Mouse (Mus musculus): ENCODE results near the gene Gm43064.

DNA sequence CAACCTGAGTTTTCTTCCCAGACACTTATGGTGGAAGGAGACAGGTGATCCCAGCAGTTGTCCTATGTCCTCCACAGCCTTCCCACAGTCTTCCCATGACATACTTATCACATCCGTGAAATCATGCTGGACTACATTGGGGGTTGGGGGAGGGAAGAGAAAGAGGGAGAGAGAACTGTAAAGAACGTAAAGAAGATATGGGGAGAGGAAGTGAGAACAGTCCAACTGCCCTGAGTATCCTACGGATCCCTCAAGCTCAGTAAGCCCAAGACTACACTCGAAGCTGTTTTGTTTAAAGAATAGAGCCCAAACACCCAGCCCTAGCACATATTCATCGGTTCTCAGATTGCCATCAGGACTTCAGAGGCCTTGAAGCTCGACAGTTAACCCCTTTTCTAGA lies 30.7 kb upstream of the Gm43064 start:
- TF ChIP-seq CTCF (IDR thresholded peaks at IDR 0.05; ENCODE audit: low read depth) (no peak), EP300 (optimal IDR thresholded peaks at IDR 0.05) (no peak)

Data from stomach, postnatal 0 days (tissue).